Mouse (Mus musculus): ENCODE measurements around the gene Pitpna. TPM values are rescaled to one million over a fixed set of nuclear protein-coding genes. Genes with fewer than 3 reads are reported as not detected.

Gene Pitpna
- total RNA-seq, 2 experiments from 2014 or later = 108 to 115 TPM

DNA sequence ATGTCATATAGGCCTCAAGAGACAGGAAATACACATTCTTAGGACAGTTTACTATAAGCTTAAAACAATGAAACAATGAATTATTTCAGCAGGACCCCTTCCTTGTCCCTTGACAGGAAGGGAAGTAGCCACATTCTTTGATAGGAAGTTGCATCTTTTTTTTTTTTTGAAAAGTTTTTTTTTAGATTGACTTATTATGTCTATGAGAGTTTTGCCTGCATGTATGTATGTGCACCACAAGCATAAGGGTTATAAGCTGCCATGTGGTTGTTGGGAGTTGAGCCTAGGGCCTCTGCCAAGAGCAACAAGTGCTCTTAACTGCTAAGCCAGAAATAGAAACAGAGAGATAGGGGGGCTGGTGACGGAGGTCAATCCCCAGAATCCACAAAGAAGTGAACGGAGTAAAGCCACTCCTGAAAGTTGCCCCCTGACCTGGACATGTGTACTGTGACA lies 36.2 kb downstream of the Pitpna start:
- no peak for DNase-seq (ENCODE audit: low spot score)
- intact Hi-C loops (cut with DNase I) = loop anchor here (5.0 kb wide), 1 partner anchor 33 kb away; no protein-coding TSS in a partner anchor

- intact Hi-C loops (cut with DNase I) = no loop called here
- DNase-seq (ENCODE audit: low spot score) = no peak
These were observed 37.9 kb downstream of the Pitpna start for GRCm38 (mm10) chr11:75625820-75626219.

- intact Hi-C loops (cut with DNase I) = loop anchor here (5.0 kb wide), 1 partner anchor 47 kb away; the partner anchor contains the start of gene Crk
- no peak for DNase-seq (ENCODE audit: low spot score)
These were observed 42.2 kb downstream of the Pitpna start for GRCm38 (mm10) chr11:75630098-75630497.

DNA sequence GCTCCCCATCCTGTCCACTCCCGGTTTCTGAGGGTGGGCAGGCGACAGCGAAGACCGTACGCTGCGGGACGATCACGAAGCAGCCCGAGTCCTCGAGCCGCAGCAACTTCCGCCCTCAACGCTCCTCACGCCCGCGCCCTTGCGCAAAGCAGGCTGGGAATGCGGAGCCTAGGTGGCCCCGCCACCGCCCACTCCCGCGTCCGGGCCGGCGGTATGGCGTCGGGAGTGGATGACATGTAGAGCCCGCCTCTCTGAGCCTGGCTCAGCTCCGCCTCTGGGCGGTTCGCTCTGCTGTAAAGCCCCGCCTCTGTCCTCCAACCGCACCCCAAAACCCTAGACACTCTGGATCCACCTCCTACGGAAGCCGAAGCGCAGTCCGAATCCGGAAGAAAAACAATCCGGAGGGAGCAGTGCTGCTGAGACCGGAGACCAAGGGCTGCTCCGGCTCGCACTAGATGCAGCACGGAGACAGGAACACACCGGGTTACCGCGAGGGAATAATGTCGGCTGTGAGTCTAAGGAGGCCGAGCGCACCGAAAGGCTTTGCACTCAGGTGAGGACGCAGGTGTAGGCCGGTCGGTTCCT lies 42.8 kb downstream of the Pitpna start, which contains the start of gene Inpp5k:
TSS of gene Inpp5k (plus strand) at position 344 of the 585 bp plus-strand sequence.
- intact Hi-C loops (cut with DNase I) = loop anchor here (5.0 kb wide), 1 partner anchor 47 kb away; the partner anchor contains the start of gene Crk
- peak; percentile 98 for DNase-seq (ENCODE audit: low spot score)

- no peak for DNase-seq (ENCODE audit: low spot score)
These were observed 43.8 kb downstream of the Pitpna start for GRCm38 (mm10) chr11:75631561-75632225.

DNA sequence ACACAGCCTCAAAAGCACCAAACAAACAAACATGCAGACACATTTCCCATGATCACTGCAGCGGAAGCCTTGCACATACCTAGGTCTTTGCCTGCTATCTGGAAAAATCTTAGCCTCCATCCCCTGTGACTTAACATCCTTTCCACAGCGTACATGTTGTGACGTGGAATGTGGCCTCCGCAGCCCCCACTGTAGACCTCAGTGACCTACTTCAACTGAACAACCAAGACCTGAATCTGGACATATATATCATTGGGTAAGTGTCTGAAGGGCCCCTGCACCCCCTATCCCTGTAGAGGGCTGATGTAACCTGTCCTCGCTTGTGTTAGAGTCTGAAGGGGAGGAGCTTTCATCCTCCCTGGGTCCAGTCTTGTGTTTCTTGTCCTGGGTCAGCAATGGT lies 45.0 kb downstream of the Pitpna start:
- intact Hi-C loops (cut with DNase I) = loop anchor here (5.0 kb wide), 1 partner anchor 44 kb away; the partner anchor contains the start of gene Crk
- DNase-seq (ENCODE audit: low spot score) = no peak

More at GRCm38 (mm10) chr11:75631561-75632225, 43.8 kb downstream of the Pitpna start:
- intact Hi-C loops (cut with DNase I) = loop anchor here (5.0 kb wide), 1 partner anchor 46 kb away; the partner anchor contains the start of gene Crk

DNA sequence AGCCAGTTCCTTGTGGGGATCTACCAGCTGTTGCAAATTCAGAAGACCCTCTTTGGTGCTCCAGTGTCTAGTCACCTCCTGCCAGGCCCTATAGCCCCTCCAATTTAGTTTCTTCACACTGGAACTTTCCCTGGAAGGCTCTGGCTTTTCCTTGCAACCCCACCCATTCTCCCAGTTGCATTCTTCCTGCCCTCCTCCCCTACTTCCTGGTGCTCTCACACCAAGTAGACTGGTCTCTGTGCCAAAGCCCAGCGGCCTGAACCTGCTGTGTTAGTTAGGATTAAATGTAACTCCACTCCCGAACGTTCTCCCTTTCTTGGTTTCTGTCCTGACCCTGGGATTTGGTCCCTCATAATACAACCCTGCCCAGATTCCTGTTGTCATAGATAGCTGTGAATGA lies 46.9 kb downstream of the Pitpna start:
- no peak for DNase-seq (ENCODE audit: low spot score)
- intact Hi-C loops (cut with DNase I) = loop anchor here (2.0 to 5.0 kb wide), 2 partner anchors 14 to 42 kb away; partner anchors contain the start of gene Crk

- DNase-seq (ENCODE audit: low spot score) = no peak
- intact Hi-C loops (cut with DNase I) = loop anchor here (2.0 kb wide), 1 partner anchor 13 kb away; no protein-coding TSS in a partner anchor
These were observed 47.4 kb downstream of the Pitpna start for GRCm38 (mm10) chr11:75635315-75635714.

DNA sequence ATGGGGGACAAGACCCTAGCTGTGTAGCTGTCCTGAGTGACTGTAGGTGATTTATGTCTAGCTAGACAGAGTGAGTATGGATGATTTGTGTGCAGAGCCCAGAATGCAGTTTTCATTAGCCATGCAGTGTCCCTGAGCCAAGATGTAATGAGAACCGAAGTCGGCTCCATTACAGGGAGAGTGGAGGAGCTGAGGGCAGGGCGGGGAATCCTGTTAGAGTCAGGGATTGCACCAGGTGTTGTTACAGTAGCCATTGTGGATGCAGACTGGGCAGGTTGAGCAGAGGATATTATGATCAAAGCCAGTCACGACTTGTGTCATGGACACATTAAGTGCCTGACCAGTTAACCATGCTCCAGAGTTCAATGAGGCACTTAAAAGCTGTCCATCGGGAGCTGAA lies 55.4 kb downstream of the Pitpna start:
- no peak for DNase-seq (ENCODE audit: low spot score)
- intact Hi-C loops (cut with DNase I) = no loop called here

GRCm38 (mm10) chr11:75644684-75645083 lies 56.8 kb downstream of the Pitpna start:
- intact Hi-C loops (cut with DNase I) = no loop called here
- no peak for DNase-seq (ENCODE audit: low spot score)

GRCm38 (mm10) chr11:75647681-75648211 lies 59.8 kb downstream of the Pitpna start:
- intact Hi-C loops (cut with DNase I) = loop anchor here (2.0 kb wide), 1 partner anchor 13 kb away; no protein-coding TSS in a partner anchor
- DNase-seq (ENCODE audit: low spot score) = peak; percentile 51

DNA sequence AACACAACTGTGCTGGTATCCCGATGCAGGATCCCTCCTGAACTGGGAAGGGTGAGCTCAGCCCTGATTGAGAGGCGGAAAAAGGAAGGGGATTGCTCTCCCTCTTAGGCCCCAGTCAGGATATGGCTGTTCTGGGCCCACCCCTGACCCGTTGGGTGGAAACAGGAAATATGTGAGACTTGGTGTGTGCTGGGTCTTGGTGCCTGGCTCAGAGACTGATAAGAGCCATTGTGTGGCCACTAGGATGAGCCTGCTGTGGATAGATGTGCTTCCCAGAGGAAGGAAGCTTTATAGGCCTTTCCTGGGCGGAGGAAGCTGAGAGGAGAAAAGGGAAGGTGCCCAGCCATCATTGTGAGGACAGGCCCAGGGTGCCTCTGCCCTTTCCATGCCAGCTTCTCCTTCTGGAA lies 61.3 kb downstream of the Pitpna start:
- intact Hi-C loops (cut with DNase I) = loop anchor here (2.0 kb wide), 1 partner anchor 14 kb away; no protein-coding TSS in a partner anchor
- peak; percentile 66 for DNase-seq (ENCODE audit: low spot score)

- intact Hi-C loops (cut with DNase I) = no loop called here
These were observed 62.4 kb downstream of the Pitpna start, which contains the start of gene Myo1c for GRCm38 (mm10) chr11:75650311-75650710. Gene Myo1c, plus strand, starts transcription at chr11:75650504.

GRCm38 (mm10) chr11:75650958-75651425 lies 63.1 kb downstream of the Pitpna start:
- DNase-seq (ENCODE audit: low spot score) = no peak
- intact Hi-C loops (cut with DNase I) = no loop called here

More at GRCm38 (mm10) chr11:75650311-75650710, 62.4 kb downstream of the Pitpna start, which contains the start of gene Myo1c:
- peak; percentile 77 for DNase-seq (ENCODE audit: low spot score)

DNA sequence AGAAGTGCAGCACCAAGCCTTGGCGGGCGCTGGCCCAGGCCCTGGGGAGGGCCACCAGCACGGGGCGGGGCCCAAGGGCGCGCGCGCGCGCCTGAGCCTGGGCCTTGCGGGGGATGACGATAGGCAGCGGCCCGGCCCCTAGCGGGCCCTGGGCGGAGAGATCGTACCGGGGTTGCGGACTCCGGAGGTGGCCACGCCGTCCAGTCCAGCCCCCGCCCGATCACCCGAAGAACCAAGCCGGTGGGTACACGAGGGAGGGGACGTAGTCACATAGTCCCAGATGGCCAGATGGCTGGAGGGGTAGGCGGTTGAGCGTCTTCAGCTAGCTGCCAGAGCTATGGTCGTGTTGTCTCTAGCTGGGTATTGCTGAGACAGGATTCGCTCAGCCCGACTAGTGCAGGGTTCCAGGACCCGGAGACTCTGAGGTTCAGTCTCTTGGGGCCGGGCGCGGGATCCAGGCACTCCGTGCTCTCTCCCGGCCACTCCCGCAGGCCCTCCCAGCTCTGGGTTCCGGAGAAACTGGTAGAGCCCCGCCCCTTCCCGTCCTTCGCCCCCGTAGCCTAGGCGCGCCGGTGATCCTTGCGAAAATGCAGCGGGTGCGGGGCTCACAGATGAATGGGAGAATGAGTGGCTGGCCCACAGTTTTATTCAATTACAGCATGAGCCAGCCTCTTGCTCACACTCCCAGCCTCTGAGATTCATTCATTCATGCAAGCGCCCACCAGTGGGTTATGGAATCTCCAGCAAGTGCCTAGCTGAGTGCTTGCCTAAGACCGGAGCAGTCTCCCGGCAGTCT lies 63.7 kb downstream of the Pitpna start:
- intact Hi-C loops (cut with DNase I) = no loop called here
- peak; percentile 81 for DNase-seq (ENCODE audit: low spot score)

DNA sequence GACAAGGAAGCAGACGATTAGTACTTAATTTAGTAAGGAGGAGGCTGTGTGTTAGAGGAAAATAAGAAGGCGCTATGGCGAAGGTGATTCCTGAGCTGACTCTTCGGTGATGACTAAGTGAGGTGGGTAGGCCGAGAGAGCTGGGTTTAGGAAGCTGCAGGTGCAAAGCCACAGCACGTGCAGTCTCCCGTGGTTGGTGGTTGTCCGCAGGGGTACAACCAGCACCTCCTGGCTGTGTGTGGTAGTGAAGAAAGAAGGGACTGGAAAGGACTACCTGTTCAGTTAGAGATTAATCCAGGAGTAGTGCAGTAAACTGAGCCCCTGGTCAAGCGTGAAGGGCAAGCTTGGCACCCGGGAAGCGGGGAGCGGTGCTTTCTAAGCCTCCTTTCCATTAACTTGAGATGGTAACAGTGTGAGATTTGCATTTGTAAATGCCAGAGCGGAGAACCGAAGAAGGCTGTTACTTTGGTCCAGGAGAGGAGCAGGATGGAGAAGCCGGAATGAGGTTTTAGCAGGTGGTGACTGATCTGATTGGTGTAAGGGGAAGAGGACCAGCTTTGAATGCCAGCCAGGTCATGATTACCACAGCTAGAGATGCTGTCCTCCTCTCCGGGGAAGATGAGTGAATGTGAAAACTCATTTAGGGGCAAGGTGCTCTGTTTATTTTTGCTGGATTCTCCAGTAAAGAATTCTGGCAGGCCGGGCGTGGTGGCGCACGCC lies 64.5 kb downstream of the Pitpna start:
- intact Hi-C loops (cut with DNase I) = no loop called here
- DNase-seq (ENCODE audit: low spot score) = no peak

DNA sequence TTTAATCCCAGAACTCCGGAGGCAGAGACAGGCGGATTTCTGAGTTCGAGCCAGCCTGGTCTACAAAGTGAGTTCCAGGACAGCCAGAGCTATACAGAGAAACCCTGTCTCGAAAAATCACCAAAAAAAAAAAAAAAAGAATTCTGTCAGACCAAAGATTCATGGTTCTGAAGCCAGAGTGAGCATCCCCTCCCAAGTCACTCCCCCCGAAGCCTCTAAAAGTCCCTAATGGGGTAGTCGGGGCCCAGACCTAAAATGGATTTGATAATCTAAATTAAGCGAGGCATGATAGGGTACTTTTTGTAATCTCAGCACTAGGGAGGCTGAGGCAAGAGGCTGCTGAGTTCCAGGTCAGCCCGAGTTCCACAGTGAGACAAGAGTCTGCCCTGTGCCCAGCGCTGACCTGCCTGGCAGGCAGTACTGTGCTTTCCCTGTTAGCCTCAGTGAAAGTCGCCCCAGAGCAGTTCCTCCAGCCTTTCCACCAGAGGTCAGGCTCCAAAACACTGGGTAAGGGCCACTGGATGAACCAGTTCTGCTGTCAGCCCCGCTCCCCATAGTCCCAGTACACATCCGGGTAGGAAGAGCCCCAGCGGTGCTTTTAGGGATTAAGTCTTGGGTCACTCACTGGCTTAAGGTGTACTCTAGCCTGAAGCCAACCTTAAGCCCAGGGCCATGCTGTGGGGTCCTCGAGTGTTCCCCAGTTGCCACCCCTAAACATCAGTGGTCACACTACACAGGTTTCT lies 65.2 kb downstream of the Pitpna start:
- intact Hi-C loops (cut with DNase I) = no loop called here

More for the DNA sequence above, 65.2 kb downstream of the Pitpna start:
- no peak for DNase-seq (ENCODE audit: low spot score)

Measured in heart, postnatal 25 days (tissue).